Mouse (Mus musculus) C2C12 (cell line): ENCODE results near the gene Plac1.

Source experiments
- CEBPB ChIP-seq: IDR thresholded peaks from one replicate; pipeline ENCODE4 v1.6.1; 2011; ENCODE audit warnings: low read depth, mild to moderate bottlenecking, control low read depth, moderate library complexity
- CTCF ChIP-seq: IDR thresholded peaks from one replicate; pipeline ENCODE4 v1.5.1; 2011; ENCODE audit not compliant: control insufficient read depth, insufficient read depth, insufficient read length
- MAX ChIP-seq: IDR thresholded peaks from one replicate; pipeline ENCODE4 v1.6.1; 2011; ENCODE audit warnings: mild to moderate bottlenecking, control low read depth
- MYOG ChIP-seq: IDR thresholded peaks from one replicate; pipeline ENCODE4 v1.6.1; 2011; ENCODE audit not compliant: control insufficient read depth, insufficient read length; ENCODE audit errors: extremely low read depth
- USF1 ChIP-seq: IDR thresholded peaks from one replicate; pipeline ENCODE4 v1.6.1; 2011; ENCODE audit warnings: low read depth, mild to moderate bottlenecking, control low read depth, moderate library complexity

DNA sequence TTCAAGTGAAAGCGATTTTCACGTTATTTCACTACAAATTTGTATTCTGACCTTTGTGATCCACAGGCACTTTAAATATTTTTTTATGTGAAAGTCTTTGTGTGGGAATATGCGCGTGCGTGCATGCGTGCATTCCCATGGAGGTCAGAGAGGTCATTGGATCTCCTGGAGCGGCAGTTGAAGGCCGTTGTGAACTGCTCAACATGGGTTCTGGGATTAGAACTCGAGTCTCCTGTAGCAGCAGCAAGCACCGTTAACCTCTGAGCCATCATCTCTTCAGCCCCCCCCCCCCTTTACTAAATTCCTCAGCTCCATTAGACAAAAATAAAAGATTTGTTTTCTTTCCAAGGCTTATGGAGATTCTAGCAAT, 30.1 kb upstream of the Plac1 start:
- TF ChIP-seq CTCF (no peak), CEBPB (no peak), MAX (no peak), USF1 (no peak), MYOG (no peak)
